Mouse (Mus musculus) lung, postnatal 25 days (tissue): ENCODE results near the gene Rpl11.
"Not testable (repeated sequence)": the region's sequence is repeated elsewhere in the genome, so short reads cannot be mapped to it uniquely, and the experiment has no call there.

Source experiments
- DNase-seq: peaks from one replicate; pipeline ENCODE4 v3.0.0; 2022; ENCODE audit warnings: low spot score

Gene Rpl11

DNA sequence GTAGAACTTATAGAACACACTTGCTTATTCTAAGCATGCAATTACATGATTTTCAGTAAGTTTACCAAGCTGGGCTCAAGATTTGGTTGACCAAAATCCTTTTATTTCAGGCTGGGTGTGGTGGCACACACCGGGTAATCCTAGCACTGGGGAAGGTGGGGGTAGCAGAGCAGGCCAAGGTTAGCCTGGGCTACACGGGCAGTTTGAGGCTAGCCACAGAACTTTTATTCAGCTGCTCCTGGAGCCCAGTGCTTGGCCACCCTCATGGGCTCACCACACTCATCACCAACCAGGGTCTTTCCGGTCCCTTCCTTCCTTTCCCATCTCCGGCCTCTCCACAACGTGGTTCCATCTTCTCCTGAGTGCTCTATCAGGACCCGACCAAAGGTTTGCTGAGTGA lies 17.4 kb upstream of the Rpl11 start:
- DNase-seq: no peak

- peak; percentile 86 for DNase-seq
Observed at GRCm38 (mm10) chr4:136069954-136070353, 16.7 kb upstream of the Rpl11 start.

DNA sequence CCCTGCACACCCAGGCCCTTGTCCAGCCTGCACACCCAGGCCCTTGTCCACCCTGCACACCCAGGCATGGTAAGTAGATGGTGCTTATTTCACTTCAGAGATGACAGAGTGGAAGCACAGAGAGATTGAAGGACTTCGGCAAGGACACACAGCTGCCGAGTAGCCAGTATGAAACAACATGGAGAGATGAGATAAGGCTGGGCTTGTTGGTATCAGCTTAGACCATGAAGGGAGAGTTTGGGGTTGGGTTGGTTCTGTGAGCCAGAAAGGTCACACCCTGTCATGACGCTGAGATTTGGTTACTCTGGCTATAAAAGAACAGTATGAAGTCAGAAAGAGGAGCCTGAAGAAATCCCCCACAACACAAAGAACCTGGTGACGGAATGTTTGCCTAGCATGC lies 16.1 kb upstream of the Rpl11 start:
- no peak for DNase-seq

GRCm38 (mm10) chr4:136063143-136063542 lies 9.9 kb upstream of the Rpl11 start:
- no peak for DNase-seq

DNA sequence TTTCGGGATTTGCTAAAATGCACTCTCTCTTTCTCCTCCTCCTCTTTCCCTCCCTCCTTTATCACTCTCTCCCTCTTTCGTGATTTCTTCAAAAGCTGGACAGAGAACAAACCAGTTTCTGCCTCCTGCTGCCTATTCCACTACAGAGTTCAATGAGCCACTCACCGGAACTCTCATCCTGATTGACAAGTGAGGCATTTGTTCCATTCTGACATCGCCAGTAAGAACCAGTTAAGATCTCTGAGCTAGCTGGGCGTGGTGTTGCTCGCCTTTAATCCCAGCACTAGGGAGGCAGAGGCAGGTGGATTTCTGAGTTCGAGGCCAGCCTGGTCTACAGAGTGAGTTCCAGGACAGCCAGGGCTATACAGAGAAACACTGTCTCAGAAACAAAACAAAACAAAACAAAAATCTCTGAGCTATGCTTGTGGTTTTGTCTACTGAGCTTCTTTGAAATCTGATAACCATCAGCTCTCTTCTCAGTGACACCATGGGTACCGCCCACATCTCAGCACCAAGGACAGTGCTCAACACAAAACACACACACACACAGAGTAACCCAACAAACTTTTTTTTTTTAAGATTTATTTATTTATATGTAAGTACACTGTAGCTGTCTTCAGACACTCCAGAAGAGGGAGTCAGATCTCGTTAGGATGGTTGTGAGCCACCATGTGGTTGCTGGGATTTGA lies 6.7 kb upstream of the Rpl11 start:
- not testable (repeated sequence) for DNase-seq

DNA sequence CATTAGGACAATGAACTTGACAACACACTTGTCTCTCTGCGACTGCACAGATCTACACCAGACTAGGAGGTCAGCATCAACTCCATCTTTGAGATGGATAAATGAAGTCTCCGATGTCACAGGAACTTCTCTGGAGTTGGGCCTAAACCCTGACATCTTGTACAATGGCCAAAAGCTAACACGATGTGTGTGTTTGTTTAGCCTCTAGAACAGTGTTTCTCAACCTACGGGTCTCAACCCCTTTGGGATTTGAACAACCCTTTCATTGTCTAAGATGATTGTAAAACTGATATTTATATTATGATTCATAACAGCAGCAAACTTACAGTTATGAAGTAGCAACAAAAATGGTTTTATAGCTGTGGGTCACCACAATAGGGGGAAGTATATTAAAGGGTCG lies 4.7 kb upstream of the Rpl11 start:
- no peak for DNase-seq

GRCm38 (mm10) chr4:136056030-136056429 lies 2.8 kb upstream of the Rpl11 start:
- DNase-seq: no peak

DNA sequence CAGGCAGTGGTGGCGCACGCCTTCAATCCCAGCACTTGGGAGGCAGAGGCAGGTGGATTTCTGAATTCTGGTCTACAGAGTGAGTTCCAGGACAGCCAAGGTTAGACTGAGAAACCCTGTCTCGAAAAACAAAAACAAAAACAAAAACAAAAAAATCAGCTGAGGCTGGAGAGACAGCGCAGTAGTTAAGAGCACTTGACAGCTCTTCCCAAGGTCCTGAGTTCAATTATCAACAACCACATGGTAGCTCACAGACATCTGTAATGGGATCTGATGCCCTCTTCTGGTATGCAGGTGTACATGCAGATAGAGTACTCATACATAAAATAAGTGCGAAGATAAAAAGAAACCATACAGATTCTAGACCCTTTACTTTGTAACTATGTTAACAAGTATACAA lies 615 bp upstream of the Rpl11 start:
- no peak for DNase-seq

GRCm38 (mm10) chr4:136052534-136053246 lies 538 bp downstream of the Rpl11 start:
- no peak for DNase-seq

DNA sequence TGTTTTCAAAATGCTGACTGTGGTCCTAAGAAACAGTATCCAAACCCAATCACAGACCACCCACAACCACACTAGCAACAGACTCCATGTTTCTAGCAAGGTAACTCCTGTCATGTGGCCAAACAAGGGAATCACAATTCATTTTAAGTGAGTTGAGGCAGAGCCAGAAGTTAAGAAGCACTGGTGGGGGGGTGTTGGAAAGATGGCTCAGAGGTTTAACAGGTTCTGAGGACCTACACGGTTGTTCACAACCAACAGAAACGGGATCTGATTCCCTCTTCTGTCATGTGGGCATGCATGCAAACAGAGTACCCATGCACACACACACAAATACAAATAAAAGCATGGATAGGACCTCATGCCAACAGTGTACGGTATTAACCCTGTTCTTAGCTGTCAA lies 1.2 kb downstream of the Rpl11 start:
- no peak for DNase-seq

- no peak for DNase-seq
Observed at GRCm38 (mm10) chr4:136050226-136050625, 3.0 kb downstream of the Rpl11 start.

GRCm38 (mm10) chr4:136048291-136049032 lies 4.8 kb downstream of the Rpl11 start:
- no peak for DNase-seq

- DNase-seq: no peak
Observed at GRCm38 (mm10) chr4:136047626-136048025, 5.6 kb downstream of the Rpl11 start.

DNA sequence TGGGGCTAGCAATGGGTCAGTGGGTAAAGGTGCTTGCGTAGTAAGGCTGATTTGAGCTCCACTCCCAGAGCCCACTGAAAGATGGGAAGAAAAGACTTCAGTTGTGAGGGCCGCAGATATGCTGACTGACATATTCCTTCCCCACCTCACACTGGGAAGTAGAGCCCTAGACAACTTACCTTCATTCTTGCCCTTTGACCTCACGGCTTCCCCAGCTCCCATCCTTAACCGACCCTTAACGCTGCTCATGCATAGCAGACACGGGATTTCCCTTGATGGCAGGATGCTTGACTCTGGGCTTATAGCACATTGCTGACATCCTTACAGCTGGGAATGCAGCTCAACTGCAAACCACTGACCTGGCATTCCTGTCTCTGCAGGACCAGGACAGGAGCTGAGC lies 6.3 kb downstream of the Rpl11 start:
- no peak for DNase-seq

- DNase-seq: no peak
Observed at GRCm38 (mm10) chr4:136045091-136045490, 8.1 kb downstream of the Rpl11 start.

- no peak for DNase-seq
Observed at GRCm38 (mm10) chr4:136043784-136044400, 9.3 kb downstream of the Rpl11 start.

- no peak for DNase-seq
Observed at GRCm38 (mm10) chr4:136035078-136035477, 18.1 kb downstream of the Rpl11 start.

- DNase-seq: no peak
Observed at GRCm38 (mm10) chr4:136033231-136033630, 20.0 kb downstream of the Rpl11 start.

DNA sequence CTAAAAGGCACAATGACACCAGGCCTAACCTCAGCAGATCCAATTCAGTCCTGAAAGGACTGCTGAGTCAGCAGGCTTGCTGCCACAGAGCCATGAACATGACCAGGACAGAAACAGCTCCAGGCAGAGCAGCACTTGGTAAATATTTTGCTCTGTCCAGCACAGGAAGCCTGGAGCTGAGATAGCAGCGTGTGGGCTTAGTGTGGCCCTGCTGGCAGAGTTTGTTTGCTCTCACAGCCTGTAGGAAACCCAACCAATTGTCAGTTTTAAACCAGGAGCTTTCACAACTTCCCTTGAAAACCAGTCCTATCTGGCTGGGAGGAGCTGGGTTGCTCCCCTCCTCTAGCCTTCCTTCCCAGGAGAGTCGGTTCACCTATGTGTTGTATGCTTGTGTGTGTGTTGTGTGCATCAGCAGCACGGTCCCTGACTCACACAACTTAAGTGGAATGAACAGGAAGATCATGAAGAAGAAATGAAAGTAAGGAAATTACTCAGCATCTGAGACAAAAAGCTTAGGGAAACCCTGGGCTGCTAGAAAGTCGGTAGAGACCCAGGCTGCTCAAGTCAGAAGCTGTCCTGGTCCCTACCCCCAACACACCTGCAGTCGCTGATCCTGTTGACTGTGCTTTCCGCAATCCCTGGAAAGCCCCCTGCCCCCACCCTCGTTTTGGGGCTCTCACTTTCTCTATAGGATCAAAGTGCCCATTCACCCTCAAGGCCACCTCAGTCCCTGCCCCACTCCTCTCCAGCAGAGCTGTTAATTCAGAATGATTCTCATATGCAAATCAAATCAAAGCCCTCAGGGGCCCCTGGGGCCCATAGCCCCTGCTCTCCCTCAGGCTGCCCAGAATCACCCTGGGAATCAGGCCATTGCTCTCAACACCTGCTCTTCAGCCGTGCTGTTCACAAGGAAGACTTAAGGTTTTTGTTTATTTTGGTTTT lies 22.0 kb downstream of the Rpl11 start:
- DNase-seq: peak; percentile 14

- DNase-seq: no peak
Observed at GRCm38 (mm10) chr4:136028689-136029088, 24.5 kb downstream of the Rpl11 start.

DNA sequence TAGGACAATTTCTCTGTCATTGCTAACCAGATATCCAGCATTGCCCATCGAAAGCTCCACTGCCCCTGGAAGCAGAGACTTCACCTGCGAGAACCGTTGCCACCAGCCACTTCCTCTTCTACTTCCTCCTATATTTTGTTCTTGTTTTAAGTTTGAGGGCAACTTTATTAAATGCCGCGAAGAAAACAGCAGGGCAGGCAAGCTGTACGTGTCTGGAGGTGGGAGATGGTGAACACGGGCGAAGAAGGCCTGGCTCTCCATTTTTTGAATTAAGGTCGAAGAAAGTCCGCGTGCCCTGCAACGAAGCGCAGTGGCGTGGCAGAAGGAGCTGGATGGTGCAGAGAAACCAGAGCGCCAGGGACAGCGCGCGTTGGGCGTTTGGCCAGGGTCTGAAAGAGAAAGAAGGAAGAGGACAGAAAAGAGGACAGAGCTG lies 25.1 kb downstream of the Rpl11 start:
- DNase-seq: peak; percentile 12
